In the genomic region with DNA sequence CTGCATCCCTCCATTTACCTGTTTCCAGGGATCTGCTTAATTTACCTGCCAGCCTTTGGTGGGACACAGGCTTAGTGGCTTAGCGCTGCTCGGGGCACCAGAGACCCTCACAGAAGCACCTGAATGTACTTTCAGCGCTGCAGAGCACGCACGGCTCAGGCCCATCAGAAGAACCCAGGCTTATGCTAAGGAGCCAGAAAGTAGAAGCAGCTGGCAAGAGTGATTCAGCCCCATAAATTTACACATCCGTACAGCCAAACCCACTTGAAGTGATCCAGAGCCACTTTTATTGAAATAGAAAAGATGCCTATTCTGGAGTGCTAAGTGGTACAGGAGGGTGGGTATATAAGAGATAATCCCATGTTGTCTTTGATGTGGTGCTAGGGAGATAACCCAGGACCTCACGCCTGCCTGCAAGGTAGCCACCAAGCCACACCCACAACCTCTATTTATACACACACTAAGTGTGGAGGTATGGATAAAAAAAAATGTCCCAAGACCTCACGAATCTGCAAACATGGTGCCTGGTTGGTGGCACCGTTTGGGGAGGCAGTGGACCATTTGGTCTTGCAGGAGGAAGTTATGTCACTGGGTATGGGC, we compare ENCODE assay signal across 27 mouse cellular contexts. TPM values are rescaled to one million over a fixed set of nuclear protein-coding genes. Genes with fewer than 3 reads are reported as not detected.
DNase-seq lines count a peak whose midpoint lies in the region; ATAC-seq lines count a peak whose summit lies in the region.
"Had no signal": no experiment of that assay in that cellular context is flagged by ENCODE, and none has a peak within 500 bp of the region (broad histone marks: within the 10 kb centered on the region; RNA-seq: fewer than 3 reads in every experiment).

No protein-coding gene starts in this region.

- no peak overlapping the region for H3K4me3 ChIP-seq in heart, embryonic 11.5 days (ENCODE audit: low read depth, low read length)
- no peak overlapping the region for H3K4me3 ChIP-seq in liver, embryonic 12.5 days
- no peak overlapping the region for H3K4me3 ChIP-seq in intestine, embryonic 16.5 days (ENCODE audit: low read length)
- H3K4me3 ChIP-seq: embryonic facial prominence, embryonic 13.5 days; erythroblast, embryonic 14.5 days; forebrain, embryonic 13.5 days; kidney, embryonic 15.5 days; lung, embryonic 15.5 days; midbrain, embryonic 15.5 days; neural tube, embryonic 12.5 days had no signal

- 57% methylated on average over 9 of the region's 9 CpGs for WGBS in heart, embryonic 11.5 days (ENCODE audit: insufficient replicate concordance)
- 65% methylated on average over 9 of the region's 9 CpGs for WGBS in liver, embryonic 12.5 days (ENCODE audit: insufficient replicate concordance)
- 68% methylated on average over 9 of the region's 9 CpGs for WGBS in intestine, embryonic 16.5 days

- 0 out of 2 replicates have a peak overlapping the region, but pooled peaks have one; percentile 75 for H3K27ac ChIP-seq in heart, embryonic 11.5 days (ENCODE audit: low read depth, low read length)
- H3K27ac ChIP-seq in liver, embryonic 12.5 days, result no peak overlapping the region
- H3K27ac ChIP-seq in intestine, embryonic 16.5 days (ENCODE audit: low read length), result no peak overlapping the region
- H3K27ac ChIP-seq: embryonic facial prominence, embryonic 13.5 days; forebrain, embryonic 13.5 days; hindbrain, embryonic 14.5 days; kidney, embryonic 15.5 days; lung, embryonic 15.5 days; midbrain, embryonic 15.5 days; neural tube, embryonic 12.5 days had no signal

- H3K4me2 ChIP-seq in heart, embryonic 11.5 days, result no peak overlapping the region
- H3K4me2 ChIP-seq in liver, embryonic 12.5 days, result no peak overlapping the region
- H3K4me2 ChIP-seq in intestine, embryonic 16.5 days (ENCODE audit: low read depth, low read length), result no peak overlapping the region
- H3K4me2 ChIP-seq: embryonic facial prominence, embryonic 13.5 days; forebrain, embryonic 13.5 days; hindbrain, embryonic 14.5 days; kidney, embryonic 15.5 days; lung, embryonic 15.5 days; midbrain, embryonic 15.5 days; neural tube, embryonic 12.5 days had no signal

- no peak for DNase-seq in heart, adult 8-10 months (ENCODE audit: low spot score)
- peak; percentile 59 for DNase-seq in right cerebral cortex, adult 18-20 months
- DNase-seq in right cerebral cortex, postnatal 10 days (ENCODE audit: low spot score in 2 of 2), result no peak
- no peak for DNase-seq in cerebellum, postnatal 36 days
- DNase-seq: B cell, adult 2 months; cerebellum, adult 11-12 months; cerebellum, postnatal 14 days; embryo, embryonic 11 days; gastrocnemius, postnatal 10 days; kidney, postnatal 36 days; layer of hippocampus, postnatal 36 days; lung, postnatal 36 days had no signal

- peaks cover 52% of the 10 kb centered on the region for H3K4me1 ChIP-seq in heart, embryonic 11.5 days (ENCODE audit: control insufficient read depth, insufficient read depth, low read length)
- peaks cover 44% of the 10 kb centered on the region for H3K4me1 ChIP-seq in liver, embryonic 12.5 days
- peaks cover 9% of the 10 kb centered on the region; the same call in 1 of the 2 replicates for H3K4me1 ChIP-seq in intestine, embryonic 16.5 days (ENCODE audit: control insufficient read depth, insufficient read depth, low read length)

- no peaks in the 10 kb centered on the region for H3K9me3 ChIP-seq in heart, embryonic 11.5 days (replicated peaks; ENCODE audit: control insufficient read depth, low read length)
- no peaks in the 10 kb centered on the region for H3K9me3 ChIP-seq in liver, embryonic 12.5 days (replicated peaks)
- no peaks in the 10 kb centered on the region for H3K9me3 ChIP-seq in intestine, embryonic 16.5 days (ENCODE audit: control insufficient read depth, low read length)
- H3K9me3 ChIP-seq: embryonic facial prominence, embryonic 13.5 days; forebrain, embryonic 13.5 days; G1E; kidney, embryonic 15.5 days; lung, embryonic 15.5 days; midbrain, embryonic 15.5 days; neural tube, embryonic 12.5 days had no signal

- no peaks in the 10 kb centered on the region for H3K36me3 ChIP-seq in heart, embryonic 11.5 days (ENCODE audit: control insufficient read depth, insufficient read depth, low read length)
- H3K36me3 ChIP-seq in liver, embryonic 12.5 days, result peaks cover 24% of the 10 kb centered on the region
- H3K36me3 ChIP-seq in intestine, embryonic 16.5 days (ENCODE audit: control insufficient read depth, insufficient read depth, low read length), result 0 out of 2 replicates have a peak, but pooled peaks cover 4% of the 10 kb centered on the region
- H3K36me3 ChIP-seq: midbrain, embryonic 15.5 days had no signal

- 0 out of 2 replicates have a peak, but pooled peaks cover 6% of the 10 kb centered on the region for H3K27me3 ChIP-seq in heart, embryonic 11.5 days (ENCODE audit: control insufficient read depth, insufficient read depth, low read length)
- H3K27me3 ChIP-seq in liver, embryonic 12.5 days (replicated peaks), result peaks cover 32% of the 10 kb centered on the region
- no peaks in the 10 kb centered on the region for H3K27me3 ChIP-seq in intestine, embryonic 16.5 days (replicated peaks; ENCODE audit: control insufficient read depth, insufficient read depth, low read length)
- H3K27me3 ChIP-seq: midbrain, embryonic 15.5 days; Patski had no signal

- no peak overlapping the region for H3K9ac ChIP-seq in heart, embryonic 11.5 days (ENCODE audit: low read depth, low read length)
- no peak overlapping the region for H3K9ac ChIP-seq in liver, embryonic 12.5 days
- no peak overlapping the region for H3K9ac ChIP-seq in intestine, embryonic 16.5 days (ENCODE audit: low read depth, low read length)
- H3K9ac ChIP-seq: embryonic facial prominence, embryonic 13.5 days; forebrain, embryonic 13.5 days; hindbrain, embryonic 14.5 days; kidney, embryonic 15.5 days; lung, embryonic 15.5 days; midbrain, embryonic 15.5 days; neural tube, embryonic 12.5 days had no signal

- no peak for ATAC-seq in heart, embryonic 11.5 days (replicated peaks; ENCODE audit: insufficient number of reproducible peaks, low FRiP score, low TSS enrichment)
- ATAC-seq in liver, embryonic 12.5 days, result peak; percentile 62; the same call in 1 of the 2 replicates
- peak; percentile 44; the same call in 1 of the 2 replicates for ATAC-seq in megakaryocyte-erythroid progenitor cell, adult 5-6 weeks (replicated peaks; ENCODE audit: low FRiP score, low TSS enrichment, poor library complexity, severe bottlenecking)
- no peak for ATAC-seq in intestine, embryonic 16.5 days
- ATAC-seq: forebrain, embryonic 13.5 days; inflammation-experienced regulatory T-cells, adult 6 months; midbrain, embryonic 15.5 days; Patski had no signal

RNA-seq across cellular contexts. Expression of a gene that starts 51.6 kb away (rescaled TPM):
- 96.3 and 103 TPM in 2 replicates for polyA plus RNA-seq in heart, embryonic 11.5 days (2014; fragmentation: Nextera tagmentation; extraction: Ambion mirVana)
- total RNA-seq in heart, adult 8-10 months (2022), result 10 to 100 TPM; 62.6 to 69.4 (median 67.4) TPM
- polyA plus RNA-seq in liver, embryonic 12.5 days (2016; fragmentation: Nextera tagmentation; extraction: Ambion mirVana), result 143 and 149 TPM in 2 replicates
- 96.8 and 101 TPM in 2 replicates for total RNA-seq in megakaryocyte-erythroid progenitor cell, adult 5-6 weeks (2014; fragmentation: Nextera tagmentation)
- total RNA-seq in megakaryocyte-erythroid progenitor cell, adult 5-6 weeks (2017), result 168 and 179 TPM in 2 replicates
- polyA plus RNA-seq in intestine, embryonic 16.5 days (2015; fragmentation: Nextera tagmentation; extraction: Ambion mirVana), result 82.8 and 91.9 TPM in 2 replicates

RNA-seq across cellular contexts. Expression of a gene that starts 51.7 kb away (rescaled TPM):
- polyA plus RNA-seq in heart, embryonic 11.5 days (2014; fragmentation: Nextera tagmentation; extraction: Ambion mirVana), result 12.3 and 14.7 TPM in 2 replicates
- 10 to 100 TPM in 1 of 4 experiments, 1 to 10 TPM in 3; 5.7 to 10.1 (median 8.3) TPM for total RNA-seq in heart, adult 8-10 months (2022)
- 6.9 and 8.6 TPM in 2 replicates for polyA plus RNA-seq in liver, embryonic 12.5 days (2016; fragmentation: Nextera tagmentation; extraction: Ambion mirVana)
- total RNA-seq in megakaryocyte-erythroid progenitor cell, adult 5-6 weeks (2014; fragmentation: Nextera tagmentation), result 4.0 and 12.1 TPM in 2 replicates
- total RNA-seq in megakaryocyte-erythroid progenitor cell, adult 5-6 weeks (2017), result 9.2 and 16.7 TPM in 2 replicates
- 7.2 and 8.2 TPM in 2 replicates for polyA plus RNA-seq in intestine, embryonic 16.5 days (2015; fragmentation: Nextera tagmentation; extraction: Ambion mirVana)

Comparison
In these comparisons a context has a peak if more than half of its experiments do, and no peak if none do; other contexts are left out.
1. ATAC-seq: peak in liver, embryonic 12.5 days (single experiment) and megakaryocyte-erythroid progenitor cell, adult 5-6 weeks (single experiment); none in heart, embryonic 11.5 days (single experiment) and intestine, embryonic 16.5 days (single experiment).